Mouse (Mus musculus) hindbrain, embryonic 15.5 days (tissue): Measurements from ENCODE around the gene Cd1d1. TPM values are rescaled to one million over a fixed set of nuclear protein-coding genes. Genes with fewer than 3 reads are reported as not detected.

ENCODE experiments used
- ATAC-seq: fragments of 200-750 bp; cut with Nextera tagmentation; 2 replicates; pipeline ENCODE4 v1.8.0; 2017; ENCODE audit warnings: low read depth, moderate number of reproducible peaks, moderate TSS enrichment; ENCODE audit not compliant: low FRiP score
- H3K27ac ChIP-seq: fragments of 300-500 bp; sonication (generic); replicated peaks from 2 replicates; pipeline ENCODE4 v1.5.1; 2015; ENCODE audit warnings: mild to moderate bottlenecking, inconsistent platforms
- H3K27me3 ChIP-seq: fragments of 300-500 bp; sonication (generic); 2 replicates; pipeline ENCODE4 v1.6.1; 2015; ENCODE audit warnings: control low read depth, inconsistent platforms
- H3K36me3 ChIP-seq: fragments of 300-500 bp; sonication (generic); 2 replicates; pipeline ENCODE4 v1.6.1; 2015; ENCODE audit warnings: control low read depth, inconsistent platforms
- H3K4me1 ChIP-seq: fragments of 300-500 bp; sonication (generic); replicated peaks from 2 replicates; pipeline ENCODE4 v1.6.1; 2015; ENCODE audit warnings: control low read depth, inconsistent platforms
- H3K4me2 ChIP-seq: fragments of 300-500 bp; sonication (generic); 2 replicates; pipeline ENCODE4 v1.6.1; 2015; ENCODE audit warnings: moderate library complexity, mild to moderate bottlenecking, inconsistent platforms
- H3K4me3 ChIP-seq: fragments of 300-500 bp; sonication (generic); 2 replicates; pipeline ENCODE4 v1.5.1; 2015; ENCODE audit warnings: mild to moderate bottlenecking, inconsistent platforms
- H3K9ac ChIP-seq: fragments of 300-500 bp; sonication (generic); 2 replicates; pipeline ENCODE4 v1.6.1; 2015; ENCODE audit warnings: inconsistent platforms
- H3K9me3 ChIP-seq: fragments of 300-500 bp; sonication (generic); 2 replicates; pipeline ENCODE4 v1.6.1; 2016; ENCODE audit warnings: control low read depth, inconsistent platforms
- WGBS: fragments of 180-500 bp; shearing (Covaris S2); methylation state at CpG from one replicate; pipeline ENCODE4 v1.1.7; 2015; 5-methylcytosine and 5-hydroxymethylcytosine counted together
- polyA plus RNA-seq: library from polyadenylated mRNA; unstranded; fragments of >200 nt; fragmentation: Nextera tagmentation; extraction: Ambion mirVana; gene quantifications from 2 replicates; pipeline ENCODE4 v1.2.1, GENCODE M21; 2015

The Cd1d1 gene
- polyA plus RNA-seq, 1 experiment from 2014 or later = 47.3 TPM

GRCm38 (mm10) chr3:86959088-86959487, 40.2 kb downstream of the Cd1d1 start:
- H3K9me3 ChIP-seq = no peaks in the 10 kb centered on the region
- ATAC-seq = no peak
- H3K36me3 ChIP-seq = no peaks in the 10 kb centered on the region
- WGBS = 93% methylated on average over 7 of the region's 7 CpGs
- H3K27me3 ChIP-seq = no peaks in the 10 kb centered on the region
- H3K9ac ChIP-seq = no peak overlapping the region
- no peak overlapping the region for H3K4me3 ChIP-seq
- no peaks in the 10 kb centered on the region for H3K4me1 ChIP-seq
- no peak overlapping the region for H3K4me2 ChIP-seq
- no peak overlapping the region for H3K27ac ChIP-seq

- H3K4me1 ChIP-seq = no peaks in the 10 kb centered on the region
- no peak overlapping the region for H3K4me3 ChIP-seq
- ATAC-seq = no peak
- no peak overlapping the region for H3K4me2 ChIP-seq
- H3K36me3 ChIP-seq = no peaks in the 10 kb centered on the region
- WGBS = 54% methylated on average over 4 of the region's 4 CpGs
- H3K9me3 ChIP-seq = no peaks in the 10 kb centered on the region
- H3K9ac ChIP-seq = no peak overlapping the region
- no peaks in the 10 kb centered on the region for H3K27me3 ChIP-seq
- H3K27ac ChIP-seq = no peak overlapping the region
Observed at GRCm38 (mm10) chr3:86955376-86955775, 43.9 kb downstream of the Cd1d1 start.

- no peak overlapping the region for H3K4me2 ChIP-seq
- H3K27ac ChIP-seq = no peak overlapping the region
- H3K9ac ChIP-seq = no peak overlapping the region
- H3K4me3 ChIP-seq = no peak overlapping the region
- no peaks in the 10 kb centered on the region for H3K9me3 ChIP-seq
- H3K36me3 ChIP-seq = no peaks in the 10 kb centered on the region
- no peak for ATAC-seq
- H3K4me1 ChIP-seq = no peaks in the 10 kb centered on the region
- WGBS = 77% methylated on average over 1 of the region's 1 CpGs
- no peaks in the 10 kb centered on the region for H3K27me3 ChIP-seq
Observed at GRCm38 (mm10) chr3:86954521-86954920, 44.7 kb downstream of the Cd1d1 start.

GRCm38 (mm10) chr3:86953819-86954218, 45.4 kb downstream of the Cd1d1 start:
- WGBS = 87% methylated on average over 4 of the region's 4 CpGs
- H3K4me2 ChIP-seq = no peak overlapping the region

GRCm38 (mm10) chr3:86950652-86951051, 48.6 kb downstream of the Cd1d1 start:
- no peaks in the 10 kb centered on the region for H3K36me3 ChIP-seq
- H3K9ac ChIP-seq = no peak overlapping the region
- WGBS = 16% methylated on average over 2 of the region's 2 CpGs
- no peak for ATAC-seq
- no peaks in the 10 kb centered on the region for H3K9me3 ChIP-seq
- H3K4me3 ChIP-seq = no peak overlapping the region
- H3K4me1 ChIP-seq = no peaks in the 10 kb centered on the region
- no peak overlapping the region for H3K4me2 ChIP-seq
- H3K27ac ChIP-seq = no peak overlapping the region
- H3K27me3 ChIP-seq = no peaks in the 10 kb centered on the region

More at GRCm38 (mm10) chr3:86953819-86954218, 45.4 kb downstream of the Cd1d1 start:
- no peak for ATAC-seq
- no peak overlapping the region for H3K9ac ChIP-seq
- no peaks in the 10 kb centered on the region for H3K27me3 ChIP-seq
- no peaks in the 10 kb centered on the region for H3K36me3 ChIP-seq
- H3K4me1 ChIP-seq = no peaks in the 10 kb centered on the region
- no peaks in the 10 kb centered on the region for H3K9me3 ChIP-seq
- no peak overlapping the region for H3K4me3 ChIP-seq
- H3K27ac ChIP-seq = no peak overlapping the region

Other genes with a start within 250 kb of the Cd1d1 start
- gene Dclk2, start 78.6 kb downstream of the Cd1d1 start, polyA plus RNA-seq = 87.6 and 94.3 TPM in 2 replicates
- gene Kirrel, start 175.3 kb upstream of the Cd1d1 start, polyA plus RNA-seq = 6.5 and 7.0 TPM in 2 replicates